8 mouse cellular contexts compared by ENCODE assay signal in the genomic region with DNA sequence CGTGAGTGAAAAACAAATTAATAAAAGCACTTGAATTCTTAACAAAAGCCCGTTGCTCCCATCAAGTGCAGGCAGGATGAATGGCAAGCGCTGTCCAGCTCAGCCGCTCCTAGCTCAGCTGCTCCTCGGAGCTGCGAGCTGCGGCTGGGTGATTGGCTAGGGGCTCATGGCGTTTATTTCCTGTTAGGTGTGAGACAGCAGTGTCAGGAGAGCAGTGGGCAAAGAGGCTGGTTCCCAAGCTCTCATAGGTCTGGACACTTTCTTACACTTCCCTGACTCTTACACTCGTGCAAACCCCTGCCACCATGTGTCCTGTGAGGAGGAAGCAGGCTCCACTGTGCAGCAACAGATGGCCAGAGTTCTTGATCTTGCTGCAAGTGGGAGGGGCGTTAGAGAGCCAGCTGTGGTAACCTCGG. TPM values are rescaled to one million over a fixed set of nuclear protein-coding genes. Genes with fewer than 3 reads are reported as not detected.
DNase-seq lines count a peak whose midpoint lies in the region; ATAC-seq and TF ChIP-seq lines count a peak whose summit lies in the region.

No protein-coding gene starts in this region.

- H3K36me3 ChIP-seq in liver, embryonic 15.5 days (replicated peaks) = no peaks in the 10 kb centered on the region

- H3K4me1 ChIP-seq in liver, embryonic 15.5 days (replicated peaks) = no peaks in the 10 kb centered on the region

- TF ChIP-seq CTCF in brain, embryonic 14.5 days (IDR thresholded peaks at IDR 0.05; ENCODE audit: borderline replicate concordance, extremely low read depth, insufficient read depth, insufficient read length) = no peak

- H3K9me3 ChIP-seq in liver, embryonic 15.5 days (replicated peaks) = no peaks in the 10 kb centered on the region

- no peak for TF ChIP-seq POLR2A in brain, embryonic 14.5 days (IDR thresholded peaks at IDR 0.05; ENCODE audit: borderline replicate concordance, extremely low read depth, insufficient read depth, insufficient read length, poor library complexity, severe bottlenecking)

- peak overlapping the region; percentile 29 for H3K4me2 ChIP-seq in liver, embryonic 15.5 days

- no peak overlapping the region for H3K27ac ChIP-seq in liver, embryonic 15.5 days (replicated peaks)

- ATAC-seq in liver, embryonic 15.5 days (ENCODE audit: insufficient read depth) = no peak

- no peak overlapping the region for H3K4me3 ChIP-seq in liver, embryonic 15.5 days (replicated peaks)

- WGBS in liver, embryonic 15.5 days (ENCODE audit: insufficient replicate concordance) = under 1% methylated on average over 11 of the region's 11 CpGs

- intact Hi-C loops in heart, postnatal 10 days (cut with DNase I) = no loop called here

- peaks cover 10% of the 10 kb centered on the region for H3K27me3 ChIP-seq in liver, embryonic 15.5 days

- DNase-seq in adrenal gland, postnatal 10 days = peak; percentile 35
- no peak for DNase-seq in adrenal gland, adult 8-10 months
- peak; percentile 67 for DNase-seq in brain, embryonic 14.5 days (ENCODE audit: low read depth)
- peak; percentile 10 to 21 for DNase-seq in heart, postnatal 10 days
- DNase-seq in retina, embryonic 14.5 days (ENCODE audit: low spot score) = peak; percentile 67
- no peak for DNase-seq in spleen, postnatal 10 days (ENCODE audit: low spot score in 2 of 2)
- no peak for DNase-seq in cerebellum, postnatal 36 days

- H3K9ac ChIP-seq in liver, embryonic 15.5 days = no peak overlapping the region

RNA-seq across cellular contexts. Expression of a gene that starts 53.5 kb away (rescaled TPM):
- total RNA-seq in adrenal gland, postnatal 10 days (2021) = under 1 TPM; 0.51 TPM
- 1 to 10 TPM in 1 of 4 experiments, under 1 TPM in 3; 0.43 to 1.6 (median 0.63) TPM for total RNA-seq in adrenal gland, adult 8-10 months (2022)
- 0.05 and 0.10 TPM in 2 replicates for polyA plus RNA-seq in brain, embryonic 14.5 days (2012; rRNA removed)
- 1 to 10 TPM; 1.4 to 1.5 TPM for total RNA-seq in heart, postnatal 10 days (2021)
- polyA plus RNA-seq in liver, embryonic 15.5 days (2015; fragmentation: Nextera tagmentation; extraction: Ambion mirVana) = 0.03 and 0.07 TPM in 2 replicates

RNA-seq across cellular contexts. Expression of a gene that starts 55.3 kb away (rescaled TPM):
- 10 to 100 TPM; 15.0 to 15.1 TPM for total RNA-seq in adrenal gland, postnatal 10 days (2021)
- total RNA-seq in adrenal gland, adult 8-10 months (2022) = 10 to 100 TPM; 16.5 to 20.3 (median 19.1) TPM
- 12.7 and 19.6 TPM in 2 replicates for polyA plus RNA-seq in brain, embryonic 14.5 days (2012; rRNA removed)
- total RNA-seq in heart, postnatal 10 days (2021) = 10 to 100 TPM; 12.3 to 14.6 TPM
- polyA plus RNA-seq in liver, embryonic 15.5 days (2015; fragmentation: Nextera tagmentation; extraction: Ambion mirVana) = 3.5 and 4.1 TPM in 2 replicates

Comparison
In these comparisons a context has a peak if more than half of its experiments do, and no peak if none do; other contexts are left out.
1. DNase-seq: peak in adrenal gland, postnatal 10 days (single experiment), brain, embryonic 14.5 days (single experiment), heart, postnatal 10 days (2 of 2) and retina, embryonic 14.5 days (single experiment); none in adrenal gland, adult 8-10 months (single experiment), spleen, postnatal 10 days (0 of 2) and cerebellum, postnatal 36 days (0 of 2).